ENCODE assay signal across 9 mouse cellular contexts in genomic region chr16:36561386-36562338, GRCm38 (mm10). TPM values are rescaled to one million over a fixed set of nuclear protein-coding genes. Genes with fewer than 3 reads are reported as not detected.
DNase-seq lines count a peak whose midpoint lies in the region; ATAC-seq and TF ChIP-seq lines count a peak whose summit lies in the region.
"Had no signal": no experiment of that assay in that cellular context is flagged by ENCODE, and none has a peak within 500 bp of the region (broad histone marks: within the 10 kb centered on the region; RNA-seq: fewer than 3 reads in every experiment).

Gene Casr, minus strand, starts transcription at chr16:36562141.

- peak within 1 kb of the TSS; percentile 65 for H3K4me2 ChIP-seq in embryonic facial prominence, embryonic 14.5 days (ENCODE audit: low read depth, low read length)

- H3K27me3 ChIP-seq in kidney, adult 2 months (replicated peaks; ENCODE audit: control insufficient read depth, insufficient read depth, low read length): no peaks in the 10 kb centered on the region
- peaks cover 19% of the 10 kb centered on the region for H3K27me3 ChIP-seq in embryonic facial prominence, embryonic 14.5 days (replicated peaks; ENCODE audit: control insufficient read depth, insufficient read depth, low read length)
- H3K27me3 ChIP-seq: Patski had no signal

- H3K9me3 ChIP-seq in embryonic facial prominence, embryonic 14.5 days (ENCODE audit: control insufficient read depth, low read length): no peaks in the 10 kb centered on the region

- peak within 1 kb of the TSS; percentile 30; the same call in 1 of the 2 replicates for H3K9ac ChIP-seq in embryonic facial prominence, embryonic 14.5 days (ENCODE audit: low read depth, low read length)

- no peak for TF ChIP-seq CTCF in kidney, adult 2 months (conservative IDR thresholded peaks at IDR 0.05; ENCODE audit: insufficient read depth, insufficient read length, low read depth, low read length)
- TF ChIP-seq CTCF in olfactory bulb, adult 2 months (IDR thresholded peaks at IDR 0.05; ENCODE audit: insufficient read depth, low read depth, low read length): no peak

- 7% methylated on average over 36 of the region's 36 CpGs for WGBS in kidney, adult 2 months
- 2% methylated on average over 36 of the region's 36 CpGs for WGBS in embryonic facial prominence, embryonic 14.5 days
- WGBS in olfactory bulb, adult 2 months: 3% methylated on average over 36 of the region's 36 CpGs

- no peaks in the 10 kb centered on the region for H3K36me3 ChIP-seq in kidney, adult 2 months (ENCODE audit: control insufficient read depth, insufficient read depth, low read length)
- H3K36me3 ChIP-seq in embryonic facial prominence, embryonic 14.5 days (ENCODE audit: control insufficient read depth, insufficient read depth, low read length): no peaks in the 10 kb centered on the region

- no peaks in the 10 kb centered on the region for H3K4me1 ChIP-seq in kidney, adult 2 months (ENCODE audit: control insufficient read depth, insufficient read depth, low read length)
- H3K4me1 ChIP-seq in embryonic facial prominence, embryonic 14.5 days (ENCODE audit: control insufficient read depth, insufficient read depth, low read length): peaks cover 8% of the 10 kb centered on the region; the same call in 1 of the 2 replicates
- H3K4me1 ChIP-seq in olfactory bulb, adult 2 months (ENCODE audit: control insufficient read depth, insufficient read depth, low read length): peaks cover 9% of the 10 kb centered on the region

- peak; percentile 74; the same call in 1 of the 2 replicates for ATAC-seq in embryonic facial prominence, embryonic 14.5 days (ENCODE audit: low read depth)
- ATAC-seq: Patski had no signal

- peak within 1 kb of the TSS; percentile 41 for H3K27ac ChIP-seq in kidney, adult 2 months (ENCODE audit: insufficient read depth, low read depth, low read length)
- H3K27ac ChIP-seq in embryonic facial prominence, embryonic 14.5 days (replicated peaks; ENCODE audit: low read depth, low read length): no peak within 1 kb of the TSS
- no peak within 1 kb of the TSS for H3K27ac ChIP-seq in olfactory bulb, adult 2 months (ENCODE audit: insufficient read depth, low read depth, low read length)

- no peak for DNase-seq in kidney, adult 2 months
- no peak for DNase-seq in kidney, postnatal 25 days
- DNase-seq in embryonic facial prominence, embryonic 14.5 days (ENCODE audit: low spot score): peak; percentile 8
- peak; percentile 22 to 41 for DNase-seq in kidney, postnatal 4 days
- no peak for DNase-seq in ovary, postnatal 36 days (ENCODE audit: low spot score)
- DNase-seq in cerebellum, adult 11 months: no peak
- no peak for DNase-seq in adrenal gland, postnatal 36 days

- TF ChIP-seq POLR2A in kidney, adult 2 months (IDR thresholded peaks at IDR 0.05; ENCODE audit: low read depth, low read length): no peak
- no peak for TF ChIP-seq POLR2A in olfactory bulb, adult 2 months (IDR thresholded peaks at IDR 0.05; ENCODE audit: insufficient read depth, low read depth, low read length)

- H3K4me3 ChIP-seq in kidney, adult 2 months (ENCODE audit: insufficient read depth, low read depth, low read length): peak within 1 kb of the TSS; percentile 52
- peak within 1 kb of the TSS; percentile 33 for H3K4me3 ChIP-seq in embryonic facial prominence, embryonic 14.5 days (ENCODE audit: low read depth, low read length)
- H3K4me3 ChIP-seq in olfactory bulb, adult 2 months (ENCODE audit: insufficient read depth, low read depth, low read length): peak within 1 kb of the TSS; percentile 27

RNA-seq across cellular contexts. Expression of gene Casr, which starts in this region (rescaled TPM):
- 17.6 and 26.3 TPM in 2 replicates for polyA plus RNA-seq in kidney, adult 2 months (2012; rRNA removed)
- polyA plus RNA-seq in embryonic facial prominence, embryonic 14.5 days (2014; fragmentation: Nextera tagmentation; extraction: Ambion mirVana): 0.35 and 0.81 TPM in 2 replicates
- polyA plus RNA-seq in olfactory bulb, adult 2 months (2012; ENCODE audit: insufficient read depth, insufficient read length, low replicate concordance, missing spikeins): not detected in 2 replicates
- not detected for total RNA-seq in adrenal gland, postnatal 36 days (2021)

Comparison
In these comparisons a context has a peak if more than half of its experiments do, and no peak if none do; other contexts are left out.
1. RNA of gene Casr (polyA plus RNA-seq): 17.6 to 26.3 TPM in kidney, adult 2 months; 0.35 to 0.81 TPM in embryonic facial prominence, embryonic 14.5 days and not detected in olfactory bulb, adult 2 months; every median in the first group is over 10 times any median in the second.
2. DNase-seq: peak in kidney, postnatal 4 days (2 of 2); none in kidney, adult 2 months (single experiment), kidney, postnatal 25 days (0 of 2), ovary, postnatal 36 days (single experiment), cerebellum, adult 11 months (single experiment) and adrenal gland, postnatal 36 days (0 of 2).
3. Peak in DNase-seq, ATAC-seq, H3K4me3 ChIP-seq, H3K9ac ChIP-seq and H3K4me2 ChIP-seq in embryonic facial prominence, embryonic 14.5 days; RNA of the gene not detected or under 1 TPM.
4. Peak in every context shown above with its lines, with median percentiles within 50 percentile points of each other: H3K4me3 ChIP-seq.